In the genomic region with DNA sequence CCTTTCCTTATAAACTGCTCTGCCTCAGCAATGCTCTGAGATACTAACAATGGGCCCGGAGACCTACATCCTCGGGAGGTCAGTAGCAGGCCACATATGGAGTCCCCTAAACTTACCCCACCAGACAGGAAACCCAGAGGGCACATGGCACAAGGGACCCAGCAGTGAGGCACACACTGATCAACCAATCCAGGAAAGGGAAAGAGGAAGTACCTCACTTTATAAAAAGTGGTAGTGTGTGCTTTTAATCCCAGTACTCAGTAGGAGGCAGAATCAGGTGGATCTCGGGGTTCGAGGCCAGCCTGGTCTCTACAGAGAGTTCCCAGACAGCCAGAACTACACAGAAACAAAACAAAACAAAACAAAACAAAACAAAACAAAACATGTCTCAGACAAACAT, we compare ENCODE assay signal across 27 mouse cellular contexts. TPM values are rescaled to one million over a fixed set of nuclear protein-coding genes. Genes with fewer than 3 reads are reported as not detected.
DNase-seq lines count a peak whose midpoint lies in the region; ATAC-seq and TF ChIP-seq lines count a peak whose summit lies in the region.
"Had no signal": no experiment of that assay in that cellular context is flagged by ENCODE, and none has a peak within 500 bp of the region (broad histone marks: within the 10 kb centered on the region; RNA-seq: fewer than 3 reads in every experiment).

No protein-coding gene starts in this region.

- no peak overlapping the region for H3K4me3 ChIP-seq in MEL (ENCODE audit: control insufficient read depth in 1 of 2, insufficient read depth in 1 of 2, low read depth in 2 of 2, low read length in 2 of 2)
- no peak overlapping the region for H3K4me3 ChIP-seq in intestine, embryonic 16.5 days (ENCODE audit: low read length)
- no peak overlapping the region for H3K4me3 ChIP-seq in kidney, adult 2 months (ENCODE audit: insufficient read depth, low read depth, low read length)
- H3K4me3 ChIP-seq: embryonic facial prominence, embryonic 13.5 days; embryonic facial prominence, embryonic 15.5 days; erythroblast, embryonic 14.5 days; forebrain, embryonic 10.5 days; forebrain, embryonic 12.5 days had no signal

- no peak overlapping the region for H3K4me2 ChIP-seq in intestine, embryonic 16.5 days (ENCODE audit: low read depth, low read length)
- H3K4me2 ChIP-seq: embryonic facial prominence, embryonic 13.5 days; embryonic facial prominence, embryonic 15.5 days; forebrain, embryonic 12.5 days had no signal

- H3K9ac ChIP-seq in MEL (ENCODE audit: control insufficient read depth, low read depth, low read length, poor library complexity, severe bottlenecking), result no peak overlapping the region
- H3K9ac ChIP-seq in intestine, embryonic 16.5 days (ENCODE audit: low read depth, low read length), result no peak overlapping the region
- H3K9ac ChIP-seq: embryonic facial prominence, embryonic 13.5 days; embryonic facial prominence, embryonic 15.5 days; forebrain, embryonic 12.5 days had no signal

- no peak for TF ChIP-seq POLR2A in MEL (IDR thresholded peaks at IDR 0.05; ENCODE audit: control insufficient read depth in 1 of 2, insufficient read depth in 1 of 2, low read depth in 1 of 2, low read length in 2 of 2, poor library complexity in 1 of 2)
- TF ChIP-seq POLR2A in kidney, adult 2 months (IDR thresholded peaks at IDR 0.05; ENCODE audit: low read depth, low read length), result no peak

- TF ChIP-seq RAD21 in MEL (IDR thresholded peaks at IDR 0.05; ENCODE audit: low read depth, low read length), result no peak

- WGBS in intestine, embryonic 16.5 days, result 82% methylated on average over 4 of the region's 4 CpGs
- 81% methylated on average over 4 of the region's 4 CpGs for WGBS in kidney, adult 2 months

- peaks cover 0 to 12% of the 10 kb centered on the region in 2 experiments; a peak in 2 of 4 replicates for H3K27me3 ChIP-seq in MEL (ENCODE audit: control insufficient read depth in 1 of 2, insufficient read depth in 2 of 2, low read length in 2 of 2)
- H3K27me3 ChIP-seq in intestine, embryonic 16.5 days (replicated peaks; ENCODE audit: control insufficient read depth, insufficient read depth, low read length), result peaks cover 22% of the 10 kb centered on the region
- no peaks in the 10 kb centered on the region for H3K27me3 ChIP-seq in kidney, adult 2 months (replicated peaks; ENCODE audit: control insufficient read depth, insufficient read depth, low read length)
- H3K27me3 ChIP-seq: CH12.LX had no signal

- TF ChIP-seq CTCF in MEL (IDR thresholded peaks at IDR 0.05 in 2 of 3, conservative IDR thresholded peaks at IDR 0.05 in 1 of 3; ENCODE audit: control insufficient read depth in 1 of 3, insufficient read depth in 1 of 3, low read depth in 2 of 3, low read length in 3 of 3, poor library complexity in 1 of 3, severe bottlenecking in 1 of 3), result no peak
- TF ChIP-seq CTCF in kidney, adult 2 months (conservative IDR thresholded peaks at IDR 0.05; ENCODE audit: insufficient read depth, insufficient read length, low read depth, low read length), result no peak

- no peak for TF ChIP-seq EP300 in MEL (IDR thresholded peaks at IDR 0.05; ENCODE audit: low read depth in 1 of 2, low read length in 2 of 2)

- DNase-seq in 416B (ENCODE audit: low read depth) (peak; percentile 18), MEL (ENCODE audit: low read depth, low spot score) (peak; percentile 29)
- DNase-seq in heart, adult 18-20 months, result no peak
- DNase-seq in kidney, adult 2 months, result no peak
- DNase-seq: adrenal gland, adult 2 months; adrenal gland, postnatal 10 days; adrenal gland, postnatal 36 days; B cell, adult 2 months; cerebellum, adult 11-12 months; cerebellum, adult 2 months; cerebellum, adult 9-10 months; cerebellum, postnatal 10 days; cerebellum, postnatal 25 days; embryo, embryonic 11 days had no signal

- ATAC-seq in granulocyte monocyte progenitor cell, adult 5-6 weeks (replicated peaks; ENCODE audit: poor library complexity, severe bottlenecking), result peak; percentile 56
- no peak for ATAC-seq in intestine, embryonic 16.5 days
- ATAC-seq: CD4-positive, CD25-positive, alpha-beta regulatory T cell, adult 4 months; forebrain, embryonic 14.5 days; forebrain, embryonic 16.5 days had no signal

- no peaks in the 10 kb centered on the region; a peak in 2 of 4 replicates for H3K4me1 ChIP-seq in MEL (ENCODE audit: control insufficient read depth in 1 of 2, insufficient read depth in 2 of 2, low read length in 2 of 2)
- H3K4me1 ChIP-seq in intestine, embryonic 16.5 days (ENCODE audit: control insufficient read depth, insufficient read depth, low read length), result peaks cover 12% of the 10 kb centered on the region
- H3K4me1 ChIP-seq in kidney, adult 2 months (ENCODE audit: control insufficient read depth, insufficient read depth, low read length), result no peaks in the 10 kb centered on the region; the same call in 1 of the 2 replicates

- no peaks in the 10 kb centered on the region for H3K9me3 ChIP-seq in MEL (replicated peaks; ENCODE audit: insufficient read depth, low read length)
- no peaks in the 10 kb centered on the region for H3K9me3 ChIP-seq in intestine, embryonic 16.5 days (ENCODE audit: control insufficient read depth, low read length)
- H3K9me3 ChIP-seq: embryonic facial prominence, embryonic 13.5 days; embryonic facial prominence, embryonic 15.5 days; forebrain, embryonic 10.5 days; forebrain, embryonic 12.5 days; G1E had no signal

- H3K79me2 ChIP-seq in MEL (ENCODE audit: control insufficient read depth, insufficient read depth, low read length, poor library complexity), result no peaks in the 10 kb centered on the region

- no peak overlapping the region for H3K27ac ChIP-seq in MEL (ENCODE audit: control insufficient read depth, low read depth, low read length)
- no peak overlapping the region for H3K27ac ChIP-seq in intestine, embryonic 16.5 days (ENCODE audit: low read length)
- no peak overlapping the region for H3K27ac ChIP-seq in kidney, adult 2 months (ENCODE audit: insufficient read depth, low read depth, low read length)
- H3K27ac ChIP-seq: embryonic facial prominence, embryonic 13.5 days; embryonic facial prominence, embryonic 15.5 days; forebrain, embryonic 10.5 days; forebrain, embryonic 12.5 days had no signal

- no peaks in the 10 kb centered on the region for H3K36me3 ChIP-seq in MEL (ENCODE audit: control insufficient read depth in 1 of 2, insufficient read depth in 2 of 2, low read length in 2 of 2)
- no peaks in the 10 kb centered on the region for H3K36me3 ChIP-seq in intestine, embryonic 16.5 days (ENCODE audit: control insufficient read depth, insufficient read depth, low read length)
- H3K36me3 ChIP-seq in kidney, adult 2 months (ENCODE audit: control insufficient read depth, insufficient read depth, low read length), result no peaks in the 10 kb centered on the region
- H3K36me3 ChIP-seq: embryonic facial prominence, embryonic 13.5 days; embryonic facial prominence, embryonic 15.5 days; forebrain, embryonic 10.5 days; forebrain, embryonic 12.5 days; G1E had no signal

TF ChIP-seq in MEL, 35 proteins besides CTCF, POLR2A, EP300 and RAD21:
- TF ChIP-seq CHD2 (IDR thresholded peaks at IDR 0.05; ENCODE audit: low read length) (no peak), MYC (IDR thresholded peaks at IDR 0.05; ENCODE audit: low read depth, low read length) (0 out of 2 replicates have a peak, but pooled peaks have one; percentile 22), GABPA (IDR thresholded peaks at IDR 0.05; ENCODE audit: low read depth, low read length) (no peak), MAX (IDR thresholded peaks at IDR 0.05; ENCODE audit: low read length) (peak; percentile 59)

RNA-seq across cellular contexts. Expression of gene Slc47a2, which starts 2.3 kb away (rescaled TPM):
- 0.10 and 0.15 TPM in 2 replicates for total RNA-seq in MEL (2012; rRNA removed)
- under 1 TPM in 1 of 2 experiments, not detected in 1; 0.25 TPM for polyA plus RNA-seq in MEL (2012; ENCODE audit: insufficient read depth in 1 of 2, insufficient read length in 2 of 2, low read depth in 1 of 2, low replicate concordance in 2 of 2, missing spikeins in 1 of 2)
- total RNA-seq in granulocyte monocyte progenitor cell, adult 5-6 weeks (2014; fragmentation: Nextera tagmentation), result not detected in 2 replicates
- not detected in 2 replicates for total RNA-seq in granulocyte monocyte progenitor cell, adult 5-6 weeks (2017)
- polyA plus RNA-seq in intestine, embryonic 16.5 days (2015; fragmentation: Nextera tagmentation; extraction: Ambion mirVana), result not detected in 2 replicates
- not detected for total RNA-seq in heart, adult 18-20 months (2021)
- 0.11 and 1.5 TPM in 2 replicates for polyA plus RNA-seq in kidney, adult 2 months (2012; rRNA removed)
- total RNA-seq: adrenal gland, adult 2 months; adrenal gland, postnatal 10 days; adrenal gland, postnatal 36 days; G1E had no signal
- polyA plus RNA-seq: CD4-positive, CD25-positive, alpha-beta regulatory T cell, adult 4 months; embryonic facial prominence, embryonic 11.5 days; embryonic facial prominence, embryonic 13.5 days; erythroblast, embryonic 14.5 days; forebrain, embryonic 10.5 days; forebrain, embryonic 12.5 days; forebrain, embryonic 14.5 days; forebrain, embryonic 16.5 days; G1E had no signal

RNA-seq across cellular contexts. Expression of gene Slc47a1, which starts 37.8 kb away (rescaled TPM):
- total RNA-seq in MEL (2012; rRNA removed), result 0.04 TPM in 1 of 2 replicates, not detected in the other
- polyA plus RNA-seq in MEL (2012; ENCODE audit: insufficient read depth in 1 of 2, insufficient read length in 2 of 2, low read depth in 1 of 2, low replicate concordance in 2 of 2, missing spikeins in 1 of 2), result not detected
- total RNA-seq in granulocyte monocyte progenitor cell, adult 5-6 weeks (2014; fragmentation: Nextera tagmentation), result not detected in 2 replicates
- not detected in 2 replicates for total RNA-seq in granulocyte monocyte progenitor cell, adult 5-6 weeks (2017)
- polyA plus RNA-seq in intestine, embryonic 16.5 days (2015; fragmentation: Nextera tagmentation; extraction: Ambion mirVana), result 12.5 and 17.5 TPM in 2 replicates
- total RNA-seq in heart, adult 18-20 months (2021), result 10 to 100 TPM; 23.6 to 26.1 TPM
- polyA plus RNA-seq in kidney, adult 2 months (2012; rRNA removed), result 395 and 444 TPM in 2 replicates
- polyA plus RNA-seq: CD4-positive, CD25-positive, alpha-beta regulatory T cell, adult 4 months; erythroblast, embryonic 14.5 days; forebrain, embryonic 12.5 days; forebrain, embryonic 14.5 days; G1E had no signal

Comparison
In these comparisons a context has a peak if more than half of its experiments do, and no peak if none do; other contexts are left out.
1. DNase-seq: peak in 416B (single experiment) and MEL (single experiment); none in heart, adult 18-20 months (0 of 2) and kidney, adult 2 months (single experiment).
2. RNA of gene Slc47a1, which starts 37.8 kb away (total RNA-seq): 23.6 to 26.1 TPM in heart, adult 18-20 months; 0.04 TPM in MEL and not detected in granulocyte monocyte progenitor cell, adult 5-6 weeks; every median in the first group is over 10 times any median in the second.